Mouse (Mus musculus) forebrain, embryonic 12.5 days (tissue): ENCODE data around the gene Sprr2a2. TPM values are rescaled to one million over a fixed set of nuclear protein-coding genes. Genes with fewer than 3 reads are reported as not detected.
"Not testable (repeated sequence)": the region's sequence is repeated elsewhere in the genome, so short reads cannot be mapped to it uniquely, and the experiment has no call there.

ENCODE experiments used
- ATAC-seq: fragments of 200-750 bp; cut with Nextera tagmentation; 2 replicates; pipeline ENCODE4 v1.8.0; 2017; ENCODE audit warnings: moderate TSS enrichment; ENCODE audit not compliant: low FRiP score
- H3K27ac ChIP-seq: fragments of 300-500 bp; sonication (generic); 2 replicates; pipeline ENCODE4 v1.5.1; 2016; ENCODE audit warnings: mild to moderate bottlenecking
- H3K27me3 ChIP-seq: fragments of 300-500 bp; sonication (generic); 2 replicates; pipeline ENCODE4 v1.6.1; 2016; ENCODE audit warnings: mild to moderate bottlenecking
- H3K36me3 ChIP-seq: fragments of 300-500 bp; sonication (generic); replicated peaks from 2 replicates; pipeline ENCODE4 v1.6.1; 2016; ENCODE audit warnings: mild to moderate bottlenecking
- H3K4me1 ChIP-seq: fragments of 300-500 bp; sonication (generic); 2 replicates; pipeline ENCODE4 v1.6.1; 2016
- H3K4me2 ChIP-seq: fragments of 300-500 bp; sonication (generic); 2 replicates; pipeline ENCODE4 v1.6.1; 2016; ENCODE audit warnings: mild to moderate bottlenecking, moderate library complexity
- H3K4me3 ChIP-seq: fragments of 300-500 bp; sonication (generic); replicated peaks from 2 replicates; pipeline ENCODE4 v1.5.1; 2016; ENCODE audit warnings: mild to moderate bottlenecking
- H3K9ac ChIP-seq: fragments of 300-500 bp; sonication (generic); 2 replicates; pipeline ENCODE4 v1.6.1; 2016; ENCODE audit warnings: mild to moderate bottlenecking
- H3K9me3 ChIP-seq: fragments of 300-500 bp; sonication (generic); 2 replicates; pipeline ENCODE4 v1.6.1; 2016
- WGBS: fragments of 180-500 bp; shearing (Covaris S2); methylation state at CpG from one replicate; pipeline ENCODE4 v1.1.7; 2016; 5-methylcytosine and 5-hydroxymethylcytosine counted together
- polyA plus RNA-seq: library from polyadenylated mRNA; unstranded; fragments of >200 nt; fragmentation: Nextera tagmentation; extraction: Ambion mirVana; gene quantifications from 2 replicates; pipeline ENCODE4 v1.2.1, GENCODE M21; 2016

Gene Sprr2a2
- polyA plus RNA-seq, 1 experiment from 2014 or later, result not detected

- not testable (repeated sequence) for H3K4me2 ChIP-seq, H3K27me3 ChIP-seq, H3K4me3 ChIP-seq, ATAC-seq, H3K9me3 ChIP-seq, H3K36me3 ChIP-seq, H3K27ac ChIP-seq, H3K4me1 ChIP-seq, H3K9ac ChIP-seq
- 93% methylated on average over 1 of the region's 1 CpGs for WGBS
Measured at GRCm38 (mm10) chr3:92285101-92285500, 69.4 kb downstream of the Sprr2a2 start, which contains the start of gene Sprr2a3. Gene Sprr2a3, plus strand, starts transcription at chr3:92285417.

GRCm38 (mm10) chr3:92288489-92288888 is 72.8 kb downstream of the Sprr2a2 start:
- H3K4me2 ChIP-seq, H3K9ac ChIP-seq, H3K27ac ChIP-seq, H3K27me3 ChIP-seq, ATAC-seq, H3K4me1 ChIP-seq, H3K36me3 ChIP-seq, H3K4me3 ChIP-seq, H3K9me3 ChIP-seq: not testable (repeated sequence)
- 78% methylated on average over 3 of the region's 6 CpGs for WGBS

Other genes starting within 250 kb of the Sprr2a2 start
- gene Pglyrp3, start 201.3 kb upstream of the Sprr2a2 start, polyA plus RNA-seq, result not detected in 2 replicates
- gene Lor, start 132.8 kb upstream of the Sprr2a2 start, polyA plus RNA-seq, result 1.6 TPM in 2 replicates
- gene Prr9, start 92.0 kb upstream of the Sprr2a2 start, polyA plus RNA-seq, result not detected in 2 replicates
- gene Lelp1, start 73.2 kb upstream of the Sprr2a2 start, polyA plus RNA-seq, result not detected in 2 replicates
- gene Sprr2a1, start 121 bp upstream of the Sprr2a2 start, polyA plus RNA-seq, result not detected in 2 replicates
- gene Sprr2a3, start 69.5 kb downstream of the Sprr2a2 start, polyA plus RNA-seq, result not detected in 2 replicates
- gene Sprr2b, start 100.7 kb downstream of the Sprr2a2 start, polyA plus RNA-seq, result not detected in 2 replicates
- gene Sprr2d, start 123.2 kb downstream of the Sprr2a2 start, polyA plus RNA-seq, result not detected in 2 replicates
- gene Sprr2e, start 136.2 kb downstream of the Sprr2a2 start, polyA plus RNA-seq, result not detected in 2 replicates
- not detected in 2 replicates for gene Sprr2f, start 149.3 kb downstream of the Sprr2a2 start, polyA plus RNA-seq
- not detected in 2 replicates for gene Sprr2h, start 169.8 kb downstream of the Sprr2a2 start, polyA plus RNA-seq
- not detected in 2 replicates for gene Sprr2i, start 192.1 kb downstream of the Sprr2a2 start, polyA plus RNA-seq
- not detected in 2 replicates for gene Sprr2j-ps, start 202.2 kb downstream of the Sprr2a2 start, polyA plus RNA-seq
- gene Gm9774, start 213.5 kb downstream of the Sprr2a2 start, polyA plus RNA-seq, result 6.6 and 9.4 TPM in 2 replicates
- not detected in 2 replicates for gene Sprr2k, start 216.7 kb downstream of the Sprr2a2 start, polyA plus RNA-seq
- not detected in 2 replicates for gene Sprr1b, start 222.9 kb downstream of the Sprr2a2 start, polyA plus RNA-seq
- gene Sprr3, start 242.8 kb downstream of the Sprr2a2 start, polyA plus RNA-seq, result not detected in 2 replicates